Mouse (Mus musculus) embryonic facial prominence, embryonic 11.5 days (tissue): ENCODE data around the gene Rxfp3. TPM values are rescaled to one million over a fixed set of nuclear protein-coding genes. Genes with fewer than 3 reads are reported as not detected.
A peak's percentile ranks its signal among the peaks of the same experiment; 100 is the strongest.

Source experiments
- ATAC-seq: fragments of 200-750 bp; cut with Nextera tagmentation; replicated peaks from 2 replicates; pipeline ENCODE4 v1.8.0; 2017; ENCODE audit warnings: low read depth; ENCODE audit not compliant: insufficient number of reproducible peaks, low FRiP score, low TSS enrichment
- DNase-seq: peaks from one replicate; pipeline ENCODE4 v3.0.0-alpha.2; 2015; ENCODE audit warnings: low spot score
- H3K27ac ChIP-seq: fragments of 300-500 bp; sonication (generic); replicated peaks from 2 replicates; pipeline ENCODE4 v1.5.1; 2014; ENCODE audit warnings: mild to moderate bottlenecking, low read depth, low read length, control low read depth
- H3K27me3 ChIP-seq: fragments of 300-500 bp; sonication (generic); 2 replicates; pipeline ENCODE4 v1.6.1; 2014; ENCODE audit warnings: mild to moderate bottlenecking, low read length, moderate library complexity, mixed read lengths; ENCODE audit not compliant: control insufficient read depth, insufficient read depth
- H3K36me3 ChIP-seq: fragments of 300-500 bp; sonication (generic); replicated peaks from 2 replicates; pipeline ENCODE4 v1.6.1; 2014; ENCODE audit warnings: low read depth, mild to moderate bottlenecking, low read length, moderate library complexity, mixed read lengths; ENCODE audit not compliant: control insufficient read depth, insufficient read depth
- H3K4me1 ChIP-seq: fragments of 300-500 bp; sonication (generic); 2 replicates; pipeline ENCODE4 v1.6.1; 2014; ENCODE audit warnings: low read length, mixed read lengths; ENCODE audit not compliant: control insufficient read depth, insufficient read depth
- H3K4me2 ChIP-seq: fragments of 300-500 bp; sonication (generic); 2 replicates; pipeline ENCODE4 v1.6.1; 2014; ENCODE audit warnings: low read depth, mild to moderate bottlenecking, control low read depth, low read length, moderate library complexity
- H3K4me3 ChIP-seq: fragments of 300-500 bp; sonication (generic); 2 replicates; pipeline ENCODE4 v1.5.1; 2014; ENCODE audit warnings: low read depth, low read length, control low read depth
- H3K9ac ChIP-seq: fragments of 300-500 bp; sonication (generic); replicated peaks from 2 replicates; pipeline ENCODE4 v1.6.1; 2014; ENCODE audit warnings: mild to moderate bottlenecking, control low read depth, low read length
- H3K9me3 ChIP-seq: fragments of 300-500 bp; sonication (generic); replicated peaks from 2 replicates; pipeline ENCODE4 v1.6.1; 2016; ENCODE audit warnings: mild to moderate bottlenecking, low read length, inconsistent platforms, mixed read lengths; ENCODE audit not compliant: control insufficient read depth
- WGBS: fragments of 180-500 bp; shearing (Covaris S2); extraction: QIAGEN DNeasy Blood & Tissue Kit; methylation state at CpG from one replicate; pipeline ENCODE4 v1.1.7; 2014; 5-methylcytosine and 5-hydroxymethylcytosine counted together
- polyA plus RNA-seq: library from polyadenylated mRNA; unstranded; fragments of >200 nt; fragmentation: Nextera tagmentation; extraction: Ambion mirVana; gene quantifications from 2 replicates; pipeline ENCODE4 v1.2.1, GENCODE M21; 2014

The Rxfp3 gene
- 1.3 and 1.7 TPM in 2 replicates for polyA plus RNA-seq

- DNase-seq (peak; percentile 56), ATAC-seq (no peak)
- peaks cover 12% of the 10 kb centered on the region for H3K4me1 ChIP-seq
- no peaks in the 10 kb centered on the region for H3K9me3 ChIP-seq
- peak within 1 kb of the TSS; percentile 27 for H3K4me3 ChIP-seq
- 2% methylated on average over 16 of the region's 16 CpGs for WGBS
- peaks cover 37% of the 10 kb centered on the region for H3K27me3 ChIP-seq
- no peak within 1 kb of the TSS; the same call in 1 of the 2 replicates for H3K9ac ChIP-seq
- H3K36me3 ChIP-seq, result no peaks in the 10 kb centered on the region
- no peak within 1 kb of the TSS for H3K27ac ChIP-seq
- peak within 1 kb of the TSS; percentile 65 for H3K4me2 ChIP-seq
Observed at GRCm38 (mm10) chr15:11037711-11038110, at the start of gene Rxfp3. Gene Rxfp3 (minus strand): TSS chr15:11037991.

- no peak overlapping the region for H3K9ac ChIP-seq
- no peaks in the 10 kb centered on the region for H3K27me3 ChIP-seq
- no peak overlapping the region for H3K4me2 ChIP-seq
- ATAC-seq (no peak; the same call in 1 of the 2 replicates), DNase-seq (no peak)
- no peak overlapping the region for H3K27ac ChIP-seq
- H3K36me3 ChIP-seq, result no peaks in the 10 kb centered on the region
- no peaks in the 10 kb centered on the region for H3K4me1 ChIP-seq
- H3K4me3 ChIP-seq, result no peak overlapping the region
- no peaks in the 10 kb centered on the region for H3K9me3 ChIP-seq
- 17% methylated on average over 1 of the region's 1 CpGs for WGBS
Observed at GRCm38 (mm10) chr15:11084993-11085365, 47.2 kb upstream of the Rxfp3 start.

DNA sequence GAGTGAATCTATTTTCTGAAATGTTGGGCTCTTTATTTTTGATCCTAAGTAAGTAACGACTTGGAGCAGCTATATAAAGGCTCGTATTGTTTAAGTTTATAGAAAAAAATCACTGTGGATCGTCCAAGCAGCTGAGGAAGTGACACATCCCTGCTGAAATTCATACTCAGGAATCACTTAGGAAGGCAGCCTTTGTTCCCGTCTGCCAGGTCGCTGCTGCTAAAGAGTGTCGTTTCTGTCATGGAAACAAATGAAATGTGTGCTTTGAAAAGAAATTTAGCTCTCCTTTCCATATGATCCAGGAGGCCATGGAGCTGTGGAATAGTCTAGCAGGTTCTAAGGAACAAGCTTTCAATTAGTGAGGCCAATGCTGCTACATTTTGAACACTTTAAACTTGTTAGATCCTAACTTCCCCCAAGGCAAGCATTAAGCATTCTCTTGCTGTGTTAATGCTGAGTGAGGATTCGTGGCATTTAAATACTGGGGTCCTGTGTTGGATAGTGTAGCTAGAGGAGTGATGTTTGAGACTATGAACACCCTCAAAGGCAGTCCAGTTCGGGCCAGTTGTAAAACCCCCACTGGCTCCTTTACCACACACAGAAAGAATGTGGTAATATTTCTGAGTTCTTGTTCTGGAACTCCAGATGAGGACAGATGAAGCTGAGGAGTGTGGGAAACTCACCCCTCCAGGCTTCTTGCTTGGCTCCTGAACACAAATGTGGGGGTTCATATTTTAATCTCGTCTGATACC is 46.6 kb upstream of the Rxfp3 start:
- ATAC-seq (no peak), DNase-seq (no peak)
- H3K4me1 ChIP-seq, result no peaks in the 10 kb centered on the region
- H3K27ac ChIP-seq, result no peak overlapping the region
- H3K9me3 ChIP-seq, result no peaks in the 10 kb centered on the region
- H3K9ac ChIP-seq, result no peak overlapping the region
- no peaks in the 10 kb centered on the region for H3K36me3 ChIP-seq
- H3K4me2 ChIP-seq, result no peak overlapping the region
- H3K27me3 ChIP-seq, result no peaks in the 10 kb centered on the region
- H3K4me3 ChIP-seq, result no peak overlapping the region
- 21% methylated on average over 9 of the region's 9 CpGs for WGBS

GRCm38 (mm10) chr15:11083678-11084077 is 45.9 kb upstream of the Rxfp3 start:
- WGBS, result 96% methylated on average over 3 of the region's 3 CpGs

GRCm38 (mm10) chr15:11082961-11083569 is 45.3 kb upstream of the Rxfp3 start:
- Histone ChIP-seq H3K9ac (no peak overlapping the region), H3K4me2 (no peak overlapping the region), H3K4me1 (no peaks in the 10 kb centered on the region), H3K27me3 (no peaks in the 10 kb centered on the region), H3K4me3 (no peak overlapping the region), H3K27ac (no peak overlapping the region), H3K36me3 (no peaks in the 10 kb centered on the region), H3K9me3 (no peaks in the 10 kb centered on the region)
- WGBS, result 72% methylated on average over 8 of the region's 8 CpGs
- ATAC-seq (0 out of 2 replicates have a peak, but pooled peaks have one; percentile 65), DNase-seq (no peak)

More at GRCm38 (mm10) chr15:11083678-11084077, 45.9 kb upstream of the Rxfp3 start:
- Histone ChIP-seq H3K27me3 (no peaks in the 10 kb centered on the region), H3K4me3 (no peak overlapping the region), H3K4me1 (no peaks in the 10 kb centered on the region), H3K9me3 (no peaks in the 10 kb centered on the region), H3K27ac (no peak overlapping the region), H3K4me2 (no peak overlapping the region), H3K9ac (no peak overlapping the region), H3K36me3 (no peaks in the 10 kb centered on the region)
- DNase-seq, result no peak
- ATAC-seq, result no peak

DNA sequence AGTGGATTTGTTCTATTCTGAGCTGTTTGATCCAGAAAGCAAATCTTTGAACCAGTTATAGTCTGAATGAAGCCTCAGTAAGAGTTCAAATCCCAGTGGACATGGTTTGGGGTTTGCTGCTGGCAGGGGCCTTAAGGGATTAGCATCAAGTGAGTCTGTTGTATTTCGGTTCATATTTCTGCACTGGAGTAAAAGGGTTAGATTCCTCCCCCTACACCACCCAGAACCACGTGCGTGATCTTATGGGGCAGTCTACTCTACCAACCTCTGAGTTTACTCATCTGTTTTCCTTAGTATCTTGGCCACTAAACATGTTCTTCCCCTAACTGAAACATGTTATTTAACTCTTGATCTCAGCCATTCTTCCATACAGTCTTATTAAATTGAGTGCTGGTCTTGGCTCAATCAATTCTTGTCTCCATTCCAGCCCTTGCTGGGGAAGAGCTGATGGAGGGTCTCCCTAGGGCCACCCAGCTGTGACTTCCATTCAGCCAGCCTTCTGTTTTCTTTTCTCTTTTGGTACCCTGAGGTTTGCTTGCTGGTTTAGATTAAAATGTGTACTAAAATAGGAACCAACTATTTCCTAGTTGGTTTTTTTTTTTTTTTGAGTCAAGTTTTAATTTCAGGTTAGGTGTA is 38.1 kb upstream of the Rxfp3 start:
- Histone ChIP-seq H3K9ac (no peak overlapping the region), H3K27ac (no peak overlapping the region), H3K4me2 (no peak overlapping the region), H3K27me3 (no peaks in the 10 kb centered on the region), H3K9me3 (no peaks in the 10 kb centered on the region), H3K36me3 (no peaks in the 10 kb centered on the region), H3K4me1 (no peaks in the 10 kb centered on the region), H3K4me3 (no peak overlapping the region)
- 76% methylated on average over 3 of the region's 3 CpGs for WGBS
- no peak for ATAC-seq
- DNase-seq, result no peak

DNA sequence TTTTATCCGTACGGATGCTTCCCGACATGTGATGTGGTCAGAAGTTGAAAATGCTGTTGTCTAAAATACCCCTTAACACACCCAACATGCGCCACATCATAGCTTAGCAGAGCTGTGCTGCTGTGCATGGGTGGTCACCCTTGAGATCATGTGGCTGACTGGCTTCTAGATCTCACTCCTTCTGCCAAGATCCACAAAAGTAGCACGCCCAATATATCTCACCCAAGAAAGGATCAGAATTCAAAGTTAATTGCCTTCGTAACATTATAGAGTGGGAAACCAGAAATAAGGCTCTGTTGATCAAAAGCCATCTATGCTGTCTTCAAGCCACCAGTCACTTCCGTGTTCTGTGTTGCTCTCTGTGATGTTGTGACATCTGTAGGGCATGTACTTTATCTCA is 30.1 kb upstream of the Rxfp3 start:
- peaks cover 5% of the 10 kb centered on the region for H3K4me1 ChIP-seq
- H3K27me3 ChIP-seq, result no peaks in the 10 kb centered on the region
- no peak overlapping the region for H3K4me3 ChIP-seq
- H3K9ac ChIP-seq, result no peak overlapping the region
- 89% methylated on average over 7 of the region's 7 CpGs for WGBS
- H3K36me3 ChIP-seq, result no peaks in the 10 kb centered on the region
- H3K27ac ChIP-seq, result no peak overlapping the region
- no peak for DNase-seq
- H3K4me2 ChIP-seq, result no peak overlapping the region
- ATAC-seq, result no peak
- H3K9me3 ChIP-seq, result no peaks in the 10 kb centered on the region

DNA sequence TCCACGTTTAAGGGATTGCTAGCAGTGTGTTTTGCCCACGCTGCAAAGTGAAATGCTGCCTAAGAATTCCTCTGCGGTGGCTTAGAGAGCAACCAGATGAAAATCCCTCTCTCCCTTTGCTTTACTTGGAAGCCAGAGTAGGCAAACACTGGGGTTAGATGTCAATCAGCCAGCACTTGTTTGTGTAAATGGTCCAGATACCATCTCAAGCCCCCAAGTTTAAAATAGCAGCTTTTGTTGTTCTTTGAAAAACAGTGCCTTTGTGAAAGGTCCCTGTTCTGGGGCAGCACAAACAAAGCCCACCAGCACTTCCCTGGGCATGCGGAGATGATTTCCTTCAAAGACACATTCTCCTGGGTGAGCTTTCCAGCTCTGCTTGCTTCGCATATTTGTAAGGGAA is 28.5 kb upstream of the Rxfp3 start:
- Histone ChIP-seq H3K9ac (peak overlapping the region; percentile 51), H3K27me3 (no peaks in the 10 kb centered on the region), H3K36me3 (no peaks in the 10 kb centered on the region), H3K9me3 (no peaks in the 10 kb centered on the region), H3K4me1 (peaks cover 5% of the 10 kb centered on the region), H3K4me3 (peak overlapping the region; percentile 31; the same call in 1 of the 2 replicates), H3K4me2 (peak overlapping the region; percentile 59), H3K27ac (peak overlapping the region; percentile 62)
- DNase-seq, result peak; percentile 51
- 5% methylated on average over 5 of the region's 5 CpGs for WGBS
- ATAC-seq, result no peak
